Mouse (Mus musculus) adrenal gland, adult (tissue): ENCODE data around the gene Sec61a1.

ENCODE experiments used
- DNase-seq, 2 experiments: peaks; one replicate each; pipeline ENCODE4 v3.0.0; 2022 to 2023; ENCODE audit warnings: low spot score in 1 of 2; ENCODE audit not compliant: inconsistent age in 2 of 2

The Sec61a1 gene

GRCm38 (mm10) chr6:88454545-88454944 is 64.2 kb downstream of the Sec61a1 start:
- no peak for DNase-seq
